Mouse (Mus musculus): Measurements from ENCODE around the gene Golt1a.
"Not testable (repeated sequence)": the region's sequence is repeated elsewhere in the genome, so short reads cannot be mapped to it uniquely, and the experiment has no call there.

Golt1a gene

DNA sequence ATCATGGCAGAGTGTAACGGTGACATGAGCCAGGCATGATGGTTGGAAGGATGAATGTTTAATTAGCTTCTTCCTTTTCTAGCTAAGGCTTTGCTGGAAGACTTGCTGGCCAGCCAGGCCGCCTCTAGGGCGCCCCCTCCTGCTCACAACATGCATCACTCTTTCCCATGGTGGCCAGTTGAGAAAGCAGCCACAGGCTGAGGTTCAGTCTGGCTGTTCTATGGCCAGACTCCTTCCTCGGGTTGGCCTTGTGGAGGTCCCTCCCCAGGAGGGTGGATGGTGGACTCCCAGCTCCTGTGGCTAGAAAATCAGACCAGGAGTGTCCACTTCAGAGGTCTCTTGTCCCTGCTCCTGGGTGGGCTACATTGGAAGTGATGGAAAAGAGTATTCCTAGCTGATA lies 2.8 kb upstream of the Golt1a start:
- DNase-seq (ENCODE audit: low read depth), result peak; percentile 53

DNA sequence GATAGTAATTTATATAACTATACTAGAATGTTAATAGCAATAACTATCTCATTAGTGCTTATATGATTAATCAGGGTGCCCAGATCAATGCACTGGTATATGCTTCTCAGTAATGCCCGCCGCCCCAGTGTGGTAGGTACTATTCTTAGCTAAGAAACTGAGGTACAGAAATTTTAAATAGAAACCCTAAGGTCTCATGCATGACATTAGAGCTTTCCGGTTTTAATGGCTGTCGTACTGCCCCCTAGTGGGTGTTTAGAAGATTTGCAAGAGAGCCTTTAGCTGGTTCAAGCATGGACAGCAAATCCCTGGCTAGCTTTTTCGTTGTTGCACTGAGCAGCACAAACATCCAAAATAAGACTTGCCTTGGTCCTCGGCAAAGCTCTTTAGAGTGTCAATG lies 2.3 kb upstream of the Golt1a start:
- DNase-seq (ENCODE audit: low read depth), result peak; percentile 73

DNA sequence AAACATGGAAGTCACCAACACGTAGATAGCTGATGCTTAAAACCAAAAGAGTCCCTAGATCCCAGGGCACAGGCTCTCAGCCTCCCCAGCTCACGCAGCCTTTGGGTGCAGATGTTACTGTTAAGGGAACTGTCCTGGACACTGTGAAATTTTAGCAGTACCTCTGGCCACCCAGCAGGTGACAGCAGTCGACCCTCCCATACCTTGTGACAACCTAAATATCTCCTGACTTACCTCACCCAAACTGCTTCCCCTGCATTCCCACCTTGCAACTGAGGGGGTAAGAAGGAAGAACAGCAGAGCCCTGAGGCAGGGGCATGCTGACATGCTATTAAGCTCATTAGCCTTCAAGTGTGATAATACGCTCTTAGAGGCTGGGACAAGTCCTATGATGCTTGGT lies 1.6 kb downstream of the Golt1a start:
- no peak for DNase-seq (ENCODE audit: low read depth)

DNA sequence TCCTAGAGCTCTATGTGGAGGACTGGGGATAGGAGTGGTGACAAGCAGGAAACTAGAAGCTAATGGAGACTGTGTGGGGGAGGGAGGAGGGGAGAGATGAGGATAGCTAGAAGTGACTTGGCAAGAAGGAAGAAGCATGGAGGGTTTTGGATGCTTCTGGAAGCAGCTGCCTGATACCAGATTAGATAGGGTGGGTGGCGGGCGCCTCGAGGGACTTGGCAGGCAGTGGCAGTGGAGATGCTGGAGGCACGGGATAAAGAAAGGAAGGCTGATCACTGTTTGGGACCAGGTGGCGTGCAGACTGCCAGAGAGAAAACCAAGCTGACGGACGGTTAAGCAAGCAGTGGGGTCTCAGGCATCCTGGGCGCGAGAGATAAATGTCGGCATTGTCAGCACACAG lies 2.3 kb downstream of the Golt1a start:
- no peak for DNase-seq (ENCODE audit: low read depth)

DNA sequence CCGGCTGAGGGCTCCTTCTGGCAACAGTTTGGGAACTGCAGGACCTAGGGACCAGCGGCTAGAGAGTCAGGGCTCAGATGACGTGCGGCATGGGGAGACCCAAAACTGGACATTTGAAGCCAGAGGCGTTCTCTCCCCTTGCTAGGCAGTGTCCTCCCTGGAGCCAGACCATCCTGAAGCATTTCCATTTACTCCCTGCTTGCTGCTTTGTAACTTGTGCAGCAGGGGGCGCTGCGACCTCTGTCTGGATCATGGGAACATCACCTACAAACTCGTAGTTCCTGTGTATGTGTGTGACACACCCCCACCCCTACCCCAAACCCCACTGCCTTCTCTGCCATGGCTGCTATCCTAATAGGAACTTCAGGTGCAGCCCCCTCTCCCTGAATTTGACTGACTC lies 4.8 kb downstream of the Golt1a start:
- peak; percentile 57 for DNase-seq (ENCODE audit: low read depth)

DNA sequence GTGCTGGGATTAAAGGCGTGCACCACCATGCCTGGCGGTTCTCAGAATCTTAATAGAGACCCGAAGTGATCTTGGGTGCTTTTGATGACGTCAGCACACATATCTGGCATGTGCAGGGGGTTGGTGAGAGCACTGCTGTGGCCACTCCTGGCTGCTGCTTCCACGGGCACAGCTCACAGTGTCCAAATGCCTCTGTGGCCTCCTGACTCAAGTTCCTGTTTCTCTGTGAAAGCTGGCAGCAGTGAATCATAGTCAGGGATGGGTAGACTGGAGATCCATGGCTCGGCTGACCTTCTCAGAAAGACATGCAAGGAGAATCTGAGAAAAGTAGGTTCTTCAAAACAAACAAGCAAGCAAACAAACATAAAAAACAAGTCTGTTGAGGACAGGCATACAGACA lies 6.2 kb downstream of the Golt1a start:
- no peak for DNase-seq (ENCODE audit: low read depth)

DNA sequence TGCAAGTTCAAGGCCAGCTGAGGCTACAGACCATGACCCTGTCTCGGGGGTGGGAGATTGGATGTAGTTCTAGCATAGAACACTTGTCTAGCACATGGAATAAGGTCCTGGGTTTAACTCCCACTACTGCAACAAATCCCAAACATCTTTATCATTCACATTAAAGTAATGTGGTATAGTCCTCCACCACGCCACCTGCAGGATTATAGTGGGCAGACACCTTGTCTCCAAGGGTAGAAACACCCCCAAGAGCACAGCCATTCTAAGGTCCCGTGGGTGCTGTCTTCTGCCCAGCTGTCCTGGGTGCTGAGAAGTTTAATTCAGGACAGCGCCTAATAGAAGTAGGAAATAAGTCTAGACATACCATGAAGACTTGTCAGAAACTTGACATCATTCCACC lies 7.0 kb downstream of the Golt1a start:
- DNase-seq (ENCODE audit: low read depth), result no peak

DNA sequence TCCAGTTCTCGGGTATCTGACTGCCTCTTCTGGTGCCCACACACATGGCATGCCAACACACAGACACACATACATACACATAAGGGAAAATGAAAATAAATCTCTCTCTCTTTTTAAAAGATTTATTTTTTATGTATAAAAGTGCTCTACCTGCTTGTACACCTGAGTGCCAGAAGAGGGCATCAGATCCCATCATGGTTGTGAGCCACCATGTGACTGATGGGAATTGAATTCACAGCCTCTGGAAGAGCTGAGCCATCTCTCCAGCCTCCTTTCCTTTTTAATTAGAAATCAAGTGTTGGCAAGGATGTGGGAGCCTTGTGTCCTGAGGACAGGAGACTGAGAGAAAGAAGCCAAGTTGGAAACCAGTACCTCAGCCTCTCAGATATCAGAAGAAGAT lies 7.5 kb downstream of the Golt1a start:
- no peak for DNase-seq (ENCODE audit: low read depth)

DNA sequence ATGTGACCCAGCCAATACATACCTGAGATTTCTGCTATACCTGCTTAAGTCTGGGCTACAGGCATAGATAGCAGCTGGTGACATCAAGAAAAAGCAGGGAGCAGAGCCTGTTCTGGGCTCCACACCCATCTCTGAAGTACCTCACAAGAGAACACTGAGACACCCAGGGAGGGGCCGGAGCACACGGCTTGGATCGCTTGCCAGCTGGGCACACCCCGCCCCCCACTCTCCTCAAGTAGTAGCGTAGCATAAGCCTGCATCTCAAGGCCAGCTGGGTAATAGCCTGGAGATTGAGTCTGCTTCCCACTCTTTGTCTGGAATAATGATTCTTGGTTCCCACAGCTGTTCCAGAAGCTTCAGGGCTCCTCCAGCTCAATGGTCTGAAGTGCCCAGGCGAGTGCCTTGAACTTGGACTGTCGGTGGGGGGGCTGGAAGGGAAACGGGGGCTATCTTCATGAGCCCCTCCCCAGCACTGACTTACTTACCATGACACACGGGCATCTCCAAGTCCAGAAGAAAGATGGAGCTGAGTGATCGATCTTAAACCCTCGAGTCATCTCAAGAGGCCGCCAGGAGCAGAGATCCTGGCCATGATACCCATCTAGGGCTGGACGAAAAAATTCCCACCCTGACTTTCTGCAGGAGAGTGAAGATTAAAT lies 11.8 kb downstream of the Golt1a start, which contains the start of gene Kiss1:
TSS of gene Kiss1 (plus strand) at position 609 of the 659 bp plus-strand sequence.
- DNase-seq (ENCODE audit: low read depth), result no peak

DNA sequence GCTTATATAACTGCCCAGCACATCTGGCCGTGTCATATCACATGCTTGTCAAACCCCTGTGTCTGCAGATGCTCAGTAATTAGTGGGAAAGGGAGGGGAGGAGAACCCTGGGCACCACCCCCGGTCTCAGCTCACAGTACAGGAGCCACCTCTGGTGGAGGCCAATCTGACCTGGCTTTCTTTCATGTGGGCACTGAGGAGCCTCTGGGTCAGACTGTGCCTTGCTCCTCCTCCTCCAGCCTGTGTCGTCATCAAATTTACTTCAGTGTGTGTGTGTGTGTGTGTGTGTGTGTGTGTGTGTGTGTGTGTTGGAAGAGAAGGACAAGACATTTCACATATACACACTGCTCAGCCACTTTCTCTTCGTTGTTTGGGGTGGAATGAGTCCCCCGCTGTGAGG lies 13.7 kb downstream of the Golt1a start:
- DNase-seq (ENCODE audit: low read depth), result no peak

DNA sequence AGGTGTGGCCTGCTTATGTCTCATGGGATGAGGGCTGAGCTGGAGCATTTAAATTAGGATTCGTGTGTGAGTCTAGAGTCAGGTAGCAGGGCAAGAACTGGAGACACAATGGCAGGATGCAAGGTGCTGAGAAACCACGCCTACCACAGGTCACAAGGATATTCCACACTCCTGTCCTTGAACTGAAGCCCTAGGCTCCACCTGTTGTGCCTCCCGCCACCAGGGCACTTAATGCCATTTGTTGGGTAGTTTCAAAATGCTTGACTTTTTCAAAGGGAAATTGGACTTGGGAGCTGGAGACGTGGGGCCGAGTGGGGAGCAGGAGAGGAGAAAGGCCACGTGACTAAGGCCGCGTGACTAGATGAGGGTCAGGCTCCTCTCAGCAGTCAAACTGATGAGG lies 16.4 kb downstream of the Golt1a start:
- no peak for DNase-seq (ENCODE audit: low read depth)

DNA sequence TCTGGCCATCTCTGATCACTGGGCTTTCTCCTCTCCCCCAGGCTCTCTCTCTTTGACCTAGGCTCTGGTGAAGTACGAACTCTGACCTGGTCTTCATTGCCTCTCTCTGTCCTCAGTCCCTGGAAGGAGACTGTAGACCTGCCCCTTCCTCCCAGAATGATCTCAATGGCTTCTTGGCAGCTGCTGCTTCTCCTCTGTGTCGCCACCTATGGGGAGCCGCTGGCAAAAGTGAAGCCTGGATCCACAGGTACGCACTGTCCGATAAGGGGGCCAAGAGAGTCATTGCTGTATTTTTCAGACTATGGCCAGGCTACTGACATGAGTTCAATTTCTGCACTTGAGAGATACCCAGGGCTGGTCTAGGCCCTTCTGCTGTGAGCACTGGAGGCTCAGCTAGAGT lies 17.5 kb downstream of the Golt1a start:
- no peak for DNase-seq (ENCODE audit: low read depth)

DNA sequence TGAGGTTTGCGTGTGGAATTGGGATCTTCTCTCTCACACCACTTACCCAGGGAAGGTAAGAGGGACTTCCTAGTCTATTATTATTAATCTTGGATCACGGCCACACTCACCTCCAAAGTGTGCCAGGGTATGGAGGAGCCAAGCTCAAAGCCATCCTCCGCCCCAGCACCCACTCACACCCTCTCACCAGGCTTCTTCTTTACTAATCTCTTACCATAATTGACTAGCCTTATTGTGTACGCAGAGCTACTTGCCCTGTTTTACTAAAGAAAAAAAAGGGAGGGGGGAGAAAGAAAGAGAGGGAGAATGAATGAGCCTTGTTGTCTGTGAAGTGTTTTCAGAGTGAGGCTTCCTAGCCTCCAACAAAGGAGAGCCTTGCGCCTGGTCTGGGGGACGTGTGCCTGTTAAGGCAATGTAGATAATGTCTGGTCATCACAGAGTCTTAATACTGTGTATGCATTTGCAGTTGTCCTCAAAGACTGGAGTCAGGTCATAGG lies 18.7 kb downstream of the Golt1a start:
- no peak for DNase-seq (ENCODE audit: low read depth)

DNA sequence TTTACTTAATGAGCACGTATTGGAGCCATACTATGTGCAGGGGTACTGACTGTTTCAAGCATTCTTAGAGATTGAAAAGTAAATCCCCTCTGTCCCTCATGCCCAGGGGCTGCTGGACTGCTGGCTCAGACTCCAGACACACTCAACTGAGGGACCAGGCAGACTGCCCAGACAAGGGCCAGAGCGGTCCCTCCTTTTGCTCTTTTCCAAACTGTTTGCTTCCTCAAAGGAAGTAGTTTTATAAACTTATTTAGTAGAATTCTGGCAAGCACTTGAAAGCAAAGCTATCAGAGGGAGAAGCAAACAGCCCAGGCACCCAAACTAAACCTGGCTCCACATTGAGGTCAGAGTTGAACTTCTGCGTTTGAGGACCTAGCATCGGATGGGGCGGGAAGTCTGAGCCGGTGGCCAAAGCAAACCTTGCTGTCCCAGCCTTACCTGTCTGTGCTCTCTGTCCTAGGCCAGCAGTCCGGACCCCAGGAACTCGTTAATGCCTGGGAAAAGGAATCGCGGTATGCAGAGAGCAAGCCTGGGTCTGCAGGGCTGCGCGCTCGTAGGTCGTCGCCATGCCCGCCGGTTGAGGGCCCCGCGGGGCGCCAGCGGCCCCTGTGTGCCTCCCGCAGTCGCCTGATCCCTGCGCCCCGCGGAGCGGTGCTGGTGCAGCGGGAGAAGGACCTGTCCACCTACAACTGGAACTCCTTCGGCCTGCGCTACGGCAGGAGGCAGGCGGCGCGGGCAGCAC lies 19.5 kb downstream of the Golt1a start:
- no peak for DNase-seq (ENCODE audit: low read depth)

DNA sequence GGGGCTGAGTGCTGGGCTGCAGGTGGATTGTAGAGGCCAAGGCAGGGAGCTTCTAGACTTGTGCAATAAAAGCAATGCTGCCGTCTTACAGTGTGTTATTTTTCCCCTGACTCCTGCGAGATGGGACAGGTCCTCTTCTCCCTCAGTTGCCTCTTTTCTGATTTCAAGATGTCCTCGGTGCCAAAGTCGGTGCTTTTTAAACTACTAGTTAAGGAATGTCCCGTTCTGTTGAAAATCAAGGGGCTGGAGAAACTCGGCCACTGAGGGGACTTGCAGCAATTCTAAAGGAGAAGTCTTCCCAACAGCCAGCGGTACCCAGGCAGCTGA lies 20.0 kb downstream of the Golt1a start:
- DNase-seq (ENCODE audit: low read depth), result no peak

DNA sequence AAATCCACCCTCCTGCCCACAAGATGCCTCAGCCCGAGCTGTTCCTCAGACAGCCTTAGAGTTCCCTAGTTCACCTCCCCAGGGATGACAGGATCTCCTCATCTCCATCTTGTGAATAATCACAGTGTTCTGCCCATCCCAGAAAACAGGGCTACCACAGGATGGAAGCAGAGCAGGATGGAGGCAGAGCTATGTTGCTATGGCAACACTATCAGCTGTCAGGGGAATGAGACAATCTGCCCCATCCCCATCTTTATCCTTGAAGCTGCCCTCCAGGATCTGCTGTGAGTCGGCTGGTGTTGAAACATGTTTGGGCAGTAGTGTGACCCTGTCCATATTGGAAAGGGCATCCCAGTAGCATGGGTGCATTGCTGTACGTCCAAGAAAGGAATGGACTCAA lies 21.5 kb downstream of the Golt1a start:
- DNase-seq (ENCODE audit: low read depth), result no peak

DNA sequence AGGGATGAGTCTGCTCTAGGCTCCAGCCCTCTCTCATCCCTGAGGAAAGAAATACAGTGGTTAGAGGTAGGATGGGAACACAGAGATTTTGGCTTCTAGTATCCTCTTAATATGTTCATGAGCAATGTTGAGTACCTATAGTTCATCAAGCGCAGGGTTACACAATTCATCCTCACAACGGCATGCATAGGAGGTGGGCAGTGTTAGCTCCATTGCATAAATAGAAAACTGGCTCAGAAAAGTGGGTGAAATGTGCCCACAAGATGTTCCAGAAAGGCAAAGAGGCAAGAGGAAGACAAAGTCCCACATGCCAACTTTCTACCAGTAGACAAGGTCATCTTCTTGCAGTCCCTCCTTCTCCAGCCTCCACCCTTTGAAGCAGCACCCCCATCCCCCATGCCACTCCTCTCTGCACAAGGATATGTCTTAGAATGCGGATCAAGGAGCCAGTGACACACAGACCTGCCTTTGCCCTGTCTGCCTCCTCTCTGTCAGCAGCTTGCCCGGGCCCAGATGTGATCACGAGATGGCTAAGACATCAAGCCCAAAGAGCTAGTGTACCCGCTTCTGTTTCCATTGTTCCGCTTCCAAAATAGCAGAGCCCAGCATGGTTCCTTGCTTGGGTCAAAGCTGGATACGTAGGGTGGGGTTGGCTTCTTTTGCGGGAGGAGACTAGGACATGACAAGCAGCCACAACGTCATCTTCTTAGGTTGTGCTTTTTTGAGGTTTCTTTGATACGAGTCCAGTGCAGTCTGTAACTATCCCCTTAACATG lies 23.2 kb downstream of the Golt1a start:
- DNase-seq (ENCODE audit: low read depth), result no peak

DNA sequence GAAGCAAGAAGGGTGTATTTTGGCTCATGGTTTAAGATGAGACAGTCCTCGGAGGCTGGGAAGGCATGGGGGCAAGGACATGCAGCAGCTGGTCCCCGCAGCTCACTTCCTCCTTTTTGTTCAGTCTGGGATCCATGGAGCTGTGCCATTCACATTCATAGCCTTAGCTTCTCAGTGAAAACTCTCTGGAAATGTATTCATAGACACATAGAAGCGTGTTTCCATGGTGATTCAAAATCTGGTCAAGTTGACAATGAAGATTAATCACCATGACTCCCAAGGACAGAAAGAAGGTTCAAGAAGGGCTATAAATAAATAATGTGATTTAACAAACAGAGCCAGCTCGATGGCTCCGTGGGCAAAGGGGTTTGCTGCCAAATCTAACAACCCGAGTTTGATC lies 24.3 kb downstream of the Golt1a start:
- DNase-seq (ENCODE audit: low read depth), result no peak

DNA sequence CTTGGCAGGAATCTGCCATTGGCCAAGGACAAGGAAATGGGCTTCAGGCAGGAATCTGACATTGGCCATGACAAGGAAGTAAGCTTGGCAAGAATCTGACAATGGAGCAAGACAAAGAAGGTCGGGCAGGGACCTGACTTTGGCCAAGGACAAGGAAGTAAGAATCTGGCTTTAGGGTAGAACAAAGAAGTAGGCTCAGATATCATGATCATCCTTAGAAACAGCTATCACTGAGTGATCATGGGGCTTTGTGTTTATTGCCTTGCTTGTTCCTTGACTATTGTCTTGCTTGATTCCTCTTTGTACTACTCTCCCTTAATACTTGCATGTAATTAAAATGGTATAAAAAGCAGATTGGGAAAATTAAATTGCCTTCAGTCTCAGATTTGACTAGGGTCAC lies 30.8 kb downstream of the Golt1a start:
- not testable (repeated sequence) for DNase-seq (ENCODE audit: low read depth)

DNA sequence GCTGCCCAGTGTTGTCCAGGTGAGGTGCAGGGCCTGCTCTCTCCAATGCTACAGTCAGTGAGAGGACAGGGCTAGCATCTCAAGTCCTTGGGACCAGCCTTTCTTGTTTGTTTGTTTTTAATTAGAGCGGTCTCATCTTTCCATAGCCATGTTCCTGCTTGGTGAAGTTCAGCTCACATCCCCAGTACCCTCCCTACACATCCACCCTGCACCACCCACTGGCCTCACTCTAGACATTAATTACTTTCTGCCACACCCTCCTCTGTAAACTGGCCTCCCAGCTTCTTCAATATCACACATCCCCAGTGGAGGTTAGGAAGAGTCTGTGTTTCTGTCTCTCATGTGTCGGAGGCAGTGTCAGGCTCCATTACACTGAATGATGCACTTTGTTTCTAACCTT lies 34.8 kb downstream of the Golt1a start:
- DNase-seq (ENCODE audit: low read depth), result no peak

DNA sequence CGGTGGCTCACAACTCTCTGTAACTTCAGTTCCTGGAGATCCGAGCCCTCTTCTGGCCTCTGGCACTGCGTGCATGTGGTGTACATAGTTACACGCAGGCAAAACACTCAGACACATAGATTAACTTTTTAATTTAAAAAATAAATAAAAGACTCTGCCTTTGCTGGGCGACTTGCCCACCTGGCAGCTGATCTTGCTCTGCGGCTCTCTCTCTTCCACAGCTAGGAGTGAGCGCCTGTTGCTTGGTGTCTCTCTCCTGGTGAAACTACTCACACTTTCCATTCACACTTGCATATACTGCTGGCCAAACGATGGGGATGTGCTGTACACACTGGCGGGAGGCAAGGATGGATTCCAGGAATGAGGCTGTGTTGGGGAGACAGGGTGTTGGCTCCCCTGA lies 36.9 kb downstream of the Golt1a start:
- DNase-seq (ENCODE audit: low read depth), result no peak

DNA sequence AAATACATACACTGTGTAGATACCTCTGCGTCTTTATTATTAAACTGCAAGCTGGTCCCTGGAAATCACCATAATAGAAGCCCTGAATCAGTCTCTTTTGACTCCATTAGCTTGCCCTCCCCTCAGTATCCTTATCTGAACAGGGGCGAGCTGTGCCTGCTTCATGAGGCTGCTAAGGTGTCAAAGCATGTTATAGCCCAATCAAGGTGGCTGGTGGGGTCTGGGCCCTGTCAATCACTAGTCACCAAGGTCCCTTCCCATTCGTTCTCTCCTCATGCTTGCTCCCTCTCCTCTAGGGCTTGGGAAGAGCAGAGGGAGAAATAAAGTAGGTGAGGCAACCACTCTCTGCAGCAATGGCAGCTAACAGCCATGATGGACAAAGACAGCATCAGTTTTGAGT lies 37.6 kb downstream of the Golt1a start:
- no peak for DNase-seq (ENCODE audit: low read depth)
